Mouse (Mus musculus) heart, postnatal 4 days (tissue): ENCODE measurements around the gene Zscan4e. TPM values are rescaled to one million over a fixed set of nuclear protein-coding genes. Genes with fewer than 3 reads are reported as not detected.
"Not testable (repeated sequence)": the region's sequence is repeated elsewhere in the genome, so short reads cannot be mapped to it uniquely, and the experiment has no call there.

ENCODE experiments used
- DNase-seq: peaks from one replicate; pipeline ENCODE4 v3.0.0; 2021
- microRNA-seq, 2 experiments: library from miRNA; unstranded; fragments of <30 nt; microRNA quantifications; one replicate each; pipeline ENCODE4 v1.2.0; 2021 to 2022
- total RNA-seq, 2 experiments: library from RNA; stranded (reverse); gene quantifications; 2 replicates each; pipeline ENCODE4 v1.2.3; 2021

Gene Zscan4e
- not detected for total RNA-seq

- DNase-seq, result not testable (repeated sequence)
Observed at GRCm38 (mm10) chr7:11310582-11310981, at the start of gene Zscan4e. Gene Zscan4e, minus strand, starts transcription at chr7:11310682.

Small RNA genes lying within 50 kb of the gene (microRNA-seq; reads per million reads assigned to microRNA genes)
- gene Gm23087 (0 reads per million in 2 experiments), gene Gm26248 (0 reads per million in 2 experiments)

Other genes starting within 250 kb of the Zscan4e start
- gene Zscan4-ps1, start 241.0 kb downstream of the Zscan4e start, total RNA-seq, result not detected
- gene Zscan4d, start 144.5 kb downstream of the Zscan4e start, total RNA-seq, result not detected
- not detected for gene Zscan4f, start 87.2 kb upstream of the Zscan4e start, total RNA-seq
- gene Zscan4-ps2, start 203.6 kb upstream of the Zscan4e start, total RNA-seq, result not detected